Mouse (Mus musculus) CD4-positive, CD25-positive, alpha-beta regulatory T cell (primary cell): ENCODE data around the gene Osgin1. TPM values are rescaled to one million over a fixed set of nuclear protein-coding genes. Genes with fewer than 3 reads are reported as not detected.

Experiments
- polyA plus RNA-seq: library from polyadenylated mRNA; unstranded; fragments of 100-300 nt; shearing (Covaris generic); gene quantifications from one replicate; pipeline ENCODE4 v1.2.1, GENCODE M21; 2017

Osgin1 gene
- polyA plus RNA-seq: 35.2 TPM

DNA sequence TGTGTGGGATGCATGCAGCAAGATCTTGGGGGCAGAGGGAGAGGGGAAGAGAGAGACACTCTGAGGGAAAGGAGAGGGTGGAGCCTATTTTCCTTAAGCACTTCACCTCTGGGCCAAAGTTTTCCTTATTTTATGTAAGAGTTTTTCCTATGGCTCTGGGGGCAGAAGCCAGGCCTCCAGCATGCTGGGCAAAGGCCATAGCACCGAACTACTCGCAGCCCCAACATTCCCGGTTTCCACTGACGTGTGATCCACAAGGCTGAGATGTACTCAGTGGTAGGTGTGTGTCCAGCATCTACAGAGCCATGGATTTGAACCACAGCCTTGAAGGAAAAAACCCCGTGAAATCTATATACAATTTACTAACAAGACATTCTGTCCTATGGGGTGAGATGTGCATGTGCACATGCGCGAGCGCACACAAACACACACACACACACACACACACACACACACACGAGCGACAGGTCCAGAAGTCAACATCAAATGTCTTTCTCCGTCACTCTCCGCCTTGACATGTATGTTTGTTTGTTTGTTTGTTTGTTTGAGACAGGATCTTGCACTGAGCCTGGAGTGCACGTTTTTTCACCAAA, at the start of gene Osgin1:
Gene Osgin1, plus strand, starts transcription at position 543 of the 593 bp plus-strand sequence.

DNA sequence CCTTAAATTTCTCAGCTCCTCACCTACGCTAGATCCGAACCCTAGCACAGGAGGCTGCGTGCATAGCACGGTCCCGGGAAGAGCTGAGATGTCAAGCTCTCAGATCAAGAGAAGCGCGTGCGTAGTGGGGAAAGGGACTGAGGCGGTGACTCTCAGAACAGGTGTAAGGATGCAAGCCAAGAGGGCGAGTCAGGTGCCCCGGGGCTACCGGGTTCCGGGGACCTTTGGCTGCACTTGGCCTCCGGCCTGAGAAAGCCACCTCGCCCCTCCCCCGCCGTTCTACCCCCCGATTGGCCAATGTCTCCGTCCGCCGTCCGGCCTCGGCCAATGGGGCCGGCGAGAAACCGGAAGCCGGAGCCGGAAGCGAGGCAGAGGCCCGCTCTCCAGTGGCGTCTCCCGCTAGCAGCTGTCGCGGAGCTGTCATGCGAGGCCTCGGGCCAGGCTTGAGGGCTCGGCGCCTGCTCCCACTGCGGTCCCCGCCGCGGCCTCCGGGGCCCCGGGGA, 39.3 kb upstream of the Osgin1 start, which contains the start of gene Mlycd:
Gene Mlycd, plus strand, starts transcription at position 355 of the 503 bp plus-strand sequence.

DNA sequence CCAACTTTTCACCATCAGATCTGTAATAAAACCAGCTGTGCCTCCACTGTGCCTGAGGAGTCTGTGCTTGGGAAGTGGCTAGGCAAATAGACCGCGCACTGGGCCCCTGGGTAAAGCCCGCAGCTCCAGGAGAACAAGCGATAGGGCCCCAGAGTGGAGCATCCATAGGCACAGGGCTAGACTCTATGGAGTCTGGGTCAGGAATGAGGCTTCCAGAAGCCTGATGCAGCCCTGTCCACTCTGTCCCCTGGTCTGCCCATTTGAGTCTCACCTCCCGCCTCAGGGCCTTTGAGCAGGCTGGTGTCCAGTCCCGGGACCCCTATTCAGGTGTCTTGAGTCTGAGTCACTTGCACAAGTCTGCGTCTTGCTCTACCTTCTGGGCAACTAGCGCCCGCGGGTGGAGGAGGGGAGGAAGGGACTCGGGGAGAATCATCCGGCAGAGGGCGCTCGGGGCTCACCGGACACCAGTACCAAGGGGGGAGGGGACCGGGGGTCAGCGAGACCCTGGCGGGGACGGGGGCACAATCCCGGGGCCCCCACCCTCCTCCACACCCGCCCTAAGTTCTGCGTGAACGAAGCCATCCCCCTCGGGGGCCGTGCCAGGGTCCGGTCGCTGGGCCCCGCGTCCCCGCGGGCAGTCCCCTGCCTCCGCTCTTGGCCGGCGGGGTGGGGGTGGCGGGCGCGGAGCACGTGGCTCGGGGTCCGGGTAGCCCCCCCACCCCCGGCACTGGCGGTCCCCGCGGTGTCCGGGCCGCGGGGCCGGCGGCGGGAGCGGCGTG, 12.5 kb downstream of the Osgin1 start, which contains the start of gene Necab2:
Gene Necab2, plus strand, starts transcription at position 509 of the 779 bp plus-strand sequence.

Other genes with a start within 250 kb of the Osgin1 start
- 183 TPM for gene Hsbp1, start 89.6 kb upstream of the Osgin1 start, polyA plus RNA-seq
- 32.5 TPM for gene Mlycd, start 39.2 kb upstream of the Osgin1 start, polyA plus RNA-seq
- not detected for gene Necab2, start 12.6 kb downstream of the Osgin1 start, polyA plus RNA-seq
- gene Slc38a8, start 67.6 kb downstream of the Osgin1 start, polyA plus RNA-seq: not detected
- gene Mbtps1, start 124.6 kb downstream of the Osgin1 start, polyA plus RNA-seq: 85.7 TPM
- 141 TPM for gene Hsdl1, start 141.1 kb downstream of the Osgin1 start, polyA plus RNA-seq
- gene Dnaaf1, start 141.1 kb downstream of the Osgin1 start, polyA plus RNA-seq: not detected
- gene Taf1c, start 171.1 kb downstream of the Osgin1 start, polyA plus RNA-seq: 31.5 TPM
- not detected for gene Adad2, start 178.6 kb downstream of the Osgin1 start, polyA plus RNA-seq
- not detected for gene Kcng4, start 201.6 kb downstream of the Osgin1 start, polyA plus RNA-seq
- not detected for gene Wfdc1, start 232.2 kb downstream of the Osgin1 start, polyA plus RNA-seq